Mouse (Mus musculus) midbrain, embryonic 12.5 days (tissue): ENCODE data around the gene Ctag2. TPM values are rescaled to one million over a fixed set of nuclear protein-coding genes. Genes with fewer than 3 reads are reported as not detected.

ENCODE experiments used
- ATAC-seq: fragments of 200-750 bp; cut with Nextera tagmentation; 2 replicates; pipeline ENCODE4 v1.8.0; 2017; ENCODE audit warnings: low read depth, moderate TSS enrichment, moderate library complexity; ENCODE audit not compliant: low FRiP score
- H3K27ac ChIP-seq: fragments of 300-500 bp; sonication (generic); replicated peaks from 2 replicates; pipeline ENCODE4 v1.5.1; 2016; ENCODE audit warnings: mild to moderate bottlenecking
- H3K27me3 ChIP-seq: fragments of 300-500 bp; sonication (generic); 2 replicates; pipeline ENCODE4 v1.6.1; 2016; ENCODE audit warnings: mild to moderate bottlenecking
- H3K36me3 ChIP-seq: fragments of 300-500 bp; sonication (generic); 2 replicates; pipeline ENCODE4 v1.6.1; 2016
- H3K4me1 ChIP-seq: fragments of 300-500 bp; sonication (generic); 2 replicates; pipeline ENCODE4 v1.6.1; 2016
- H3K4me2 ChIP-seq: fragments of 300-500 bp; sonication (generic); replicated peaks from 2 replicates; pipeline ENCODE4 v1.6.1; 2016; ENCODE audit warnings: mild to moderate bottlenecking, moderate library complexity
- H3K4me3 ChIP-seq: fragments of 300-500 bp; sonication (generic); 2 replicates; pipeline ENCODE4 v1.5.1; 2016; ENCODE audit warnings: mild to moderate bottlenecking
- H3K9ac ChIP-seq: fragments of 300-500 bp; sonication (generic); replicated peaks from 2 replicates; pipeline ENCODE4 v1.6.1; 2016; ENCODE audit warnings: mild to moderate bottlenecking, moderate library complexity
- H3K9me3 ChIP-seq: fragments of 300-500 bp; sonication (generic); 2 replicates; pipeline ENCODE4 v1.6.1; 2016; ENCODE audit warnings: mild to moderate bottlenecking
- WGBS: fragments of 180-500 bp; shearing (Covaris S2); methylation state at CpG from one replicate; pipeline ENCODE4 v1.1.7; 2016; 5-methylcytosine and 5-hydroxymethylcytosine counted together
- polyA plus RNA-seq: library from polyadenylated mRNA; unstranded; fragments of >200 nt; fragmentation: Nextera tagmentation; extraction: Ambion mirVana; gene quantifications from 2 replicates; pipeline ENCODE4 v1.2.1, GENCODE M21; 2016

Gene Ctag2
- polyA plus RNA-seq: not detected in 2 replicates

DNA sequence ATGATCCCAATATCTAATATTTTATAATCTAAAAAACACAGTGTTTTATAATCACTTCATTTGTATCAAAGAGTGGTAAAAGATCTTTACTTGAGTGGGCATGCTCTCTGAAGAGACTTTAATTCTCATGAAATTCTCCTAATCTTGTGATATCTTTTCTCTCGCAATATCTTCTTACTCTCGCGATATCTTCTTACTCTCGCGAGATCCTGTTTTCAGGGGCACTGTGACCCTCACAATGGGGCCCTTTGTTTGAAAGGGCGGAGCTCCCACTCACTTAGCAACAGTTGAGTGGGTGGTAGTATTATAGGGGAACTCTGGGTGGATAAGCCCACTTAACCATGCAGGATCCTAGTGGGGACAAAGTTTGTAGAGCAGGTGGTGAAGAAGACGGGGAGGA lies at the start of gene Ctag2:
Gene Ctag2, plus strand, starts transcription at position 301 of the 400 bp plus-strand sequence.
- H3K36me3 ChIP-seq: no peaks in the 10 kb centered on the region
- no peaks in the 10 kb centered on the region for H3K9me3 ChIP-seq
- H3K4me3 ChIP-seq: no peak within 1 kb of the TSS
- H3K27ac ChIP-seq: no peak within 1 kb of the TSS
- H3K4me1 ChIP-seq: no peaks in the 10 kb centered on the region
- no peak within 1 kb of the TSS for H3K4me2 ChIP-seq
- no peak for ATAC-seq
- no peaks in the 10 kb centered on the region for H3K27me3 ChIP-seq
- H3K9ac ChIP-seq: no peak within 1 kb of the TSS
- WGBS: 93% methylated on average over 7 of the region's 7 CpGs
